In genomic region chr11:115219263-115219662, GRCm38 (mm10) we compare ENCODE assay signal across 9 mouse cellular contexts. TPM values are rescaled to one million over a fixed set of nuclear protein-coding genes. Genes with fewer than 3 reads are reported as not detected.
A peak's percentile ranks its signal among the peaks of the same experiment; 100 is the strongest.
DNase-seq lines count a peak whose midpoint lies in the region; ATAC-seq and TF ChIP-seq lines count a peak whose summit lies in the region.
"Had no signal": no experiment of that assay in that cellular context is flagged by ENCODE, and none has a peak within 500 bp of the region (broad histone marks: within the 10 kb centered on the region; RNA-seq: fewer than 3 reads in every experiment).

No protein-coding gene starts in this region.

- H3K4me2 ChIP-seq in heart, postnatal 0 days (ENCODE audit: low read depth, low read length): no peak overlapping the region
- H3K4me2 ChIP-seq: liver, embryonic 13.5 days had no signal

- TF ChIP-seq EP300 in heart, postnatal 0 days (IDR thresholded peaks at IDR 0.05; ENCODE audit: low read depth): no peak

- no peak overlapping the region for H3K9ac ChIP-seq in heart, postnatal 0 days (replicated peaks; ENCODE audit: low read depth, low read length)
- H3K9ac ChIP-seq: liver, embryonic 13.5 days had no signal

- H3K9me3 ChIP-seq in heart, postnatal 0 days (replicated peaks; ENCODE audit: control insufficient read depth, low read length): no peaks in the 10 kb centered on the region
- no peaks in the 10 kb centered on the region for H3K9me3 ChIP-seq in forebrain, embryonic 10.5 days
- H3K9me3 ChIP-seq: liver, embryonic 13.5 days had no signal

- H3K4me3 ChIP-seq in heart, postnatal 0 days (ENCODE audit: low read depth, low read length): no peak overlapping the region
- no peak overlapping the region for H3K4me3 ChIP-seq in forebrain, embryonic 10.5 days
- H3K4me3 ChIP-seq: liver, embryonic 13.5 days had no signal

- WGBS in heart, postnatal 0 days: 19% methylated on average over 9 of the region's 9 CpGs
- WGBS in forebrain, embryonic 10.5 days: 79% methylated on average over 9 of the region's 9 CpGs

- peaks cover 70% of the 10 kb centered on the region for H3K4me1 ChIP-seq in heart, postnatal 0 days (ENCODE audit: control insufficient read depth, insufficient read depth)
- H3K4me1 ChIP-seq in forebrain, embryonic 10.5 days: peaks cover 56% of the 10 kb centered on the region

- no peak for TF ChIP-seq CTCF in heart, postnatal 0 days (IDR thresholded peaks at IDR 0.05; ENCODE audit: low read depth)

- H3K27me3 ChIP-seq in heart, postnatal 0 days (ENCODE audit: control insufficient read depth, insufficient read depth, low read length): no peaks in the 10 kb centered on the region
- peaks cover 18% of the 10 kb centered on the region for H3K27me3 ChIP-seq in forebrain, embryonic 10.5 days (ENCODE audit: poor library complexity, severe bottlenecking)
- H3K27me3 ChIP-seq: liver, embryonic 13.5 days had no signal

- peak; percentile 40 for ATAC-seq in heart, postnatal 0 days (ENCODE audit: insufficient read depth, low read depth)

- H3K27ac ChIP-seq in heart, postnatal 0 days (ENCODE audit: low read depth): peak overlapping the region; percentile 70
- H3K27ac ChIP-seq in forebrain, embryonic 10.5 days: no peak overlapping the region
- H3K27ac ChIP-seq: liver, embryonic 13.5 days had no signal

- DNase-seq in gastrocnemius, adult 8-10 months (ENCODE audit: low spot score in 2 of 2): peak; percentile 56 to 58
- no peak for DNase-seq in gastrocnemius, postnatal 10 days
- DNase-seq in MN1 (ENCODE audit: low spot score): peak; percentile 66
- DNase-seq in heart, postnatal 0 days (ENCODE audit: low spot score): peak; percentile 78
- DNase-seq in lung, postnatal 4 days: peak; percentile 71 to 83
- no peak for DNase-seq in frontal cortex, postnatal 36 days (ENCODE audit: low spot score in 2 of 2)
- DNase-seq in spleen, postnatal 10 days (ENCODE audit: low spot score in 2 of 2): no peak
- DNase-seq in forebrain, embryonic 10.5 days (ENCODE audit: extremely low spot score, low spot score): no peak
- DNase-seq: liver, embryonic 13.5 days had no signal

- no peaks in the 10 kb centered on the region for H3K36me3 ChIP-seq in heart, postnatal 0 days (replicated peaks; ENCODE audit: control insufficient read depth, insufficient read depth, low read length)
- no peaks in the 10 kb centered on the region for H3K36me3 ChIP-seq in forebrain, embryonic 10.5 days (replicated peaks)
- H3K36me3 ChIP-seq: liver, embryonic 13.5 days had no signal

RNA-seq across cellular contexts. Expression of gene Nat9, which starts 31.6 kb away (rescaled TPM):
- total RNA-seq in gastrocnemius, adult 8-10 months (2022): 10 to 100 TPM; 13.3 to 16.6 (median 15.8) TPM
- 10 to 100 TPM; 13.7 to 14.8 TPM for total RNA-seq in gastrocnemius, postnatal 10 days (2021)
- total RNA-seq in heart, postnatal 0 days (2014; rRNA removed; ENCODE audit: low replicate concordance): 7.7 and 8.0 TPM in 2 replicates
- polyA plus RNA-seq in heart, postnatal 0 days (2015; fragmentation: Nextera tagmentation; extraction: Ambion mirVana): 21.1 and 21.6 TPM in 2 replicates
- polyA plus RNA-seq in forebrain, embryonic 10.5 days (2016; fragmentation: Nextera tagmentation; extraction: Ambion mirVana): 16.9 and 20.6 TPM in 2 replicates

RNA-seq across cellular contexts. Expression of gene Tmem104, which starts 32.0 kb away (rescaled TPM):
- 1 to 10 TPM; 4.3 to 7.2 (median 6.3) TPM for total RNA-seq in gastrocnemius, adult 8-10 months (2022)
- total RNA-seq in gastrocnemius, postnatal 10 days (2021): 1 to 10 TPM; 3.9 to 6.4 TPM
- 4.1 and 9.0 TPM in 2 replicates for total RNA-seq in heart, postnatal 0 days (2014; rRNA removed; ENCODE audit: low replicate concordance)
- polyA plus RNA-seq in heart, postnatal 0 days (2015; fragmentation: Nextera tagmentation; extraction: Ambion mirVana): 6.0 and 6.4 TPM in 2 replicates
- polyA plus RNA-seq in forebrain, embryonic 10.5 days (2016; fragmentation: Nextera tagmentation; extraction: Ambion mirVana): 8.7 and 8.8 TPM in 2 replicates

RNA-seq across cellular contexts. Expression of gene Grin2c, which starts 47.8 kb away (rescaled TPM):
- under 1 TPM; 0.05 to 0.16 (median 0.14) TPM for total RNA-seq in gastrocnemius, adult 8-10 months (2022)
- total RNA-seq in gastrocnemius, postnatal 10 days (2021): under 1 TPM; 0.05 to 0.16 TPM
- total RNA-seq in heart, postnatal 0 days (2014; rRNA removed; ENCODE audit: low replicate concordance): 0.15 and 1.6 TPM in 2 replicates
- not detected in 2 replicates for polyA plus RNA-seq in heart, postnatal 0 days (2015; fragmentation: Nextera tagmentation; extraction: Ambion mirVana)
- polyA plus RNA-seq in forebrain, embryonic 10.5 days (2016; fragmentation: Nextera tagmentation; extraction: Ambion mirVana): not detected in 2 replicates

RNA-seq across cellular contexts. Expression of gene Slc9a3r1, which starts 56.1 kb away (rescaled TPM):
- 1 to 10 TPM; 1.3 to 2.0 (median 1.5) TPM for total RNA-seq in gastrocnemius, adult 8-10 months (2022)
- total RNA-seq in gastrocnemius, postnatal 10 days (2021): 1 to 10 TPM; 6.5 to 8.3 TPM
- 11.3 and 13.6 TPM in 2 replicates for total RNA-seq in heart, postnatal 0 days (2014; rRNA removed; ENCODE audit: low replicate concordance)
- polyA plus RNA-seq in heart, postnatal 0 days (2015; fragmentation: Nextera tagmentation; extraction: Ambion mirVana): 12.3 and 14.2 TPM in 2 replicates
- 36.6 and 38.1 TPM in 2 replicates for polyA plus RNA-seq in forebrain, embryonic 10.5 days (2016; fragmentation: Nextera tagmentation; extraction: Ambion mirVana)

RNA-seq across cellular contexts. Expression of gene Fdxr, which starts 57.6 kb away (rescaled TPM):
- 1 to 10 TPM; 2.4 to 4.1 (median 2.7) TPM for total RNA-seq in gastrocnemius, adult 8-10 months (2022)
- 1 to 10 TPM; 5.0 to 5.7 TPM for total RNA-seq in gastrocnemius, postnatal 10 days (2021)
- 13.8 and 18.2 TPM in 2 replicates for total RNA-seq in heart, postnatal 0 days (2014; rRNA removed; ENCODE audit: low replicate concordance)
- 9.6 and 10.1 TPM in 2 replicates for polyA plus RNA-seq in heart, postnatal 0 days (2015; fragmentation: Nextera tagmentation; extraction: Ambion mirVana)
- 16.3 and 17.5 TPM in 2 replicates for polyA plus RNA-seq in forebrain, embryonic 10.5 days (2016; fragmentation: Nextera tagmentation; extraction: Ambion mirVana)

Comparison
In these comparisons a context has a peak if more than half of its experiments do, and no peak if none do; other contexts are left out.
1. DNase-seq: peak in gastrocnemius, adult 8-10 months (2 of 2), MN1 (single experiment), heart, postnatal 0 days (single experiment) and lung, postnatal 4 days (2 of 2); none in gastrocnemius, postnatal 10 days (single experiment), frontal cortex, postnatal 36 days (0 of 2), spleen, postnatal 10 days (0 of 2) and forebrain, embryonic 10.5 days (single experiment).